12 mouse cellular contexts compared by ENCODE assay signal in genomic region chr5:97847204-97847895, GRCm38 (mm10).
A peak's percentile ranks its signal among the peaks of the same experiment; 100 is the strongest.
DNase-seq lines count a peak whose midpoint lies in the region; ATAC-seq and TF ChIP-seq lines count a peak whose summit lies in the region.
"Had no signal": no experiment of that assay in that cellular context is flagged by ENCODE, and none has a peak within 500 bp of the region (broad histone marks: within the 10 kb centered on the region; RNA-seq: fewer than 3 reads in every experiment).

No protein-coding gene starts in this region.

- no peaks in the 10 kb centered on the region for H3K27me3 ChIP-seq in intestine, embryonic 14.5 days (replicated peaks; ENCODE audit: control insufficient read depth, insufficient read depth, low read length)
- H3K27me3 ChIP-seq in intestine, postnatal 0 days (replicated peaks; ENCODE audit: control insufficient read depth, insufficient read depth, low read length): no peaks in the 10 kb centered on the region
- no peaks in the 10 kb centered on the region for H3K27me3 ChIP-seq in limb, embryonic 15.5 days
- H3K27me3 ChIP-seq in forebrain, postnatal 0 days (ENCODE audit: insufficient read depth, low read length): no peaks in the 10 kb centered on the region
- no peaks in the 10 kb centered on the region for H3K27me3 ChIP-seq in midbrain, embryonic 10.5 days (ENCODE audit: low read depth, poor library complexity, severe bottlenecking)
- H3K27me3 ChIP-seq: hindbrain, embryonic 15.5 days; stomach, embryonic 15.5 days had no signal

- no peak overlapping the region for H3K4me2 ChIP-seq in intestine, embryonic 14.5 days (ENCODE audit: low read length)
- H3K4me2 ChIP-seq in intestine, postnatal 0 days (replicated peaks; ENCODE audit: low read depth): no peak overlapping the region
- H3K4me2 ChIP-seq in limb, embryonic 15.5 days: no peak overlapping the region
- no peak overlapping the region for H3K4me2 ChIP-seq in forebrain, postnatal 0 days (ENCODE audit: low read depth)
- H3K4me2 ChIP-seq: hindbrain, embryonic 15.5 days; stomach, embryonic 15.5 days had no signal

- DNase-seq in intestine, embryonic 14.5 days (ENCODE audit: low spot score): peak; percentile 65
- DNase-seq in brain, adult 2 months (ENCODE audit: low read depth, low spot score): peak; percentile 50
- DNase-seq in heart, adult 9 months (ENCODE audit: low spot score in 2 of 2): peak; percentile 8 to 47
- DNase-seq in retina, postnatal 1 day: no peak
- DNase-seq in forebrain, postnatal 0 days: no peak
- DNase-seq in midbrain, embryonic 10.5 days (ENCODE audit: low spot score): no peak
- DNase-seq: cerebellum, postnatal 10 days had no signal

- H3K4me1 ChIP-seq in intestine, embryonic 14.5 days (replicated peaks; ENCODE audit: control insufficient read depth, insufficient read depth, low read length): peaks cover 11% of the 10 kb centered on the region; the same call in 1 of the 2 replicates
- H3K4me1 ChIP-seq in intestine, postnatal 0 days (replicated peaks; ENCODE audit: control insufficient read depth, insufficient read depth, low read length): no peaks in the 10 kb centered on the region
- H3K4me1 ChIP-seq in limb, embryonic 15.5 days: no peaks in the 10 kb centered on the region
- no peaks in the 10 kb centered on the region for H3K4me1 ChIP-seq in forebrain, postnatal 0 days (ENCODE audit: insufficient read depth)
- no peaks in the 10 kb centered on the region for H3K4me1 ChIP-seq in midbrain, embryonic 10.5 days
- H3K4me1 ChIP-seq: hindbrain, embryonic 15.5 days; stomach, embryonic 15.5 days had no signal

- no peaks in the 10 kb centered on the region for H3K9me3 ChIP-seq in intestine, embryonic 14.5 days (ENCODE audit: control insufficient read depth, low read length)
- no peaks in the 10 kb centered on the region for H3K9me3 ChIP-seq in intestine, postnatal 0 days (ENCODE audit: control insufficient read depth)
- H3K9me3 ChIP-seq in limb, embryonic 15.5 days: no peaks in the 10 kb centered on the region
- no peaks in the 10 kb centered on the region for H3K9me3 ChIP-seq in forebrain, postnatal 0 days (ENCODE audit: low read length)
- H3K9me3 ChIP-seq in midbrain, embryonic 10.5 days (replicated peaks): no peaks in the 10 kb centered on the region
- H3K9me3 ChIP-seq: hindbrain, embryonic 15.5 days; stomach, embryonic 15.5 days had no signal

- no peak overlapping the region for H3K4me3 ChIP-seq in intestine, embryonic 14.5 days (ENCODE audit: low read depth, low read length)
- no peak overlapping the region for H3K4me3 ChIP-seq in intestine, postnatal 0 days (ENCODE audit: low read depth, low read length)
- H3K4me3 ChIP-seq in limb, embryonic 15.5 days: no peak overlapping the region
- H3K4me3 ChIP-seq in forebrain, postnatal 0 days (ENCODE audit: low read depth, low read length): no peak overlapping the region
- H3K4me3 ChIP-seq in midbrain, embryonic 10.5 days: no peak overlapping the region
- H3K4me3 ChIP-seq: erythroblast, embryonic 14.5 days; hindbrain, embryonic 15.5 days; stomach, embryonic 15.5 days had no signal

- WGBS in intestine, embryonic 14.5 days: 42% methylated on average over 10 of the region's 10 CpGs
- WGBS in intestine, postnatal 0 days: 66% methylated on average over 10 of the region's 10 CpGs
- WGBS in limb, embryonic 15.5 days: 57% methylated on average over 10 of the region's 10 CpGs
- WGBS in forebrain, postnatal 0 days: 87% methylated on average over 10 of the region's 10 CpGs
- WGBS in midbrain, embryonic 10.5 days: 89% methylated on average over 10 of the region's 10 CpGs

- no peak overlapping the region for H3K9ac ChIP-seq in intestine, embryonic 14.5 days (ENCODE audit: low read length)
- no peak overlapping the region for H3K9ac ChIP-seq in intestine, postnatal 0 days (ENCODE audit: low read depth, low read length)
- no peak overlapping the region for H3K9ac ChIP-seq in limb, embryonic 15.5 days
- H3K9ac ChIP-seq in forebrain, postnatal 0 days: no peak overlapping the region
- H3K9ac ChIP-seq: hindbrain, embryonic 15.5 days; stomach, embryonic 15.5 days had no signal

- no peak for ATAC-seq in intestine, embryonic 14.5 days (replicated peaks; ENCODE audit: low FRiP score, low TSS enrichment, low read depth)
- ATAC-seq in intestine, postnatal 0 days: no peak
- ATAC-seq in limb, embryonic 15.5 days (ENCODE audit: insufficient number of reproducible peaks, low FRiP score, low TSS enrichment, low read depth): peak; percentile 67; the same call in 1 of the 2 replicates
- ATAC-seq in forebrain, postnatal 0 days: no peak

- TF ChIP-seq CTCF in intestine, postnatal 0 days (IDR thresholded peaks at IDR 0.05; ENCODE audit: low read depth): no peak
- no peak for TF ChIP-seq CTCF in forebrain, postnatal 0 days (IDR thresholded peaks at IDR 0.05; ENCODE audit: low read depth)

- H3K36me3 ChIP-seq in intestine, embryonic 14.5 days (ENCODE audit: control insufficient read depth, insufficient read depth, low read length): no peaks in the 10 kb centered on the region
- no peaks in the 10 kb centered on the region for H3K36me3 ChIP-seq in intestine, postnatal 0 days (ENCODE audit: control insufficient read depth, insufficient read depth)
- no peaks in the 10 kb centered on the region for H3K36me3 ChIP-seq in limb, embryonic 15.5 days
- H3K36me3 ChIP-seq in forebrain, postnatal 0 days (ENCODE audit: insufficient read depth): no peaks in the 10 kb centered on the region
- H3K36me3 ChIP-seq in midbrain, embryonic 10.5 days: no peaks in the 10 kb centered on the region
- H3K36me3 ChIP-seq: hindbrain, embryonic 15.5 days; stomach, embryonic 15.5 days had no signal

- H3K27ac ChIP-seq in intestine, embryonic 14.5 days (ENCODE audit: low read depth): peak overlapping the region; percentile 77
- H3K27ac ChIP-seq in intestine, postnatal 0 days (ENCODE audit: low read depth, low read length): no peak overlapping the region
- H3K27ac ChIP-seq in limb, embryonic 15.5 days: no peak overlapping the region
- no peak overlapping the region for H3K27ac ChIP-seq in forebrain, postnatal 0 days (ENCODE audit: low read depth, low read length)
- no peak overlapping the region for H3K27ac ChIP-seq in midbrain, embryonic 10.5 days (replicated peaks)
- H3K27ac ChIP-seq: hindbrain, embryonic 15.5 days; stomach, embryonic 15.5 days had no signal

Comparison
In these comparisons a context has a peak if more than half of its experiments do, and no peak if none do; other contexts are left out.
1. DNase-seq: peak in intestine, embryonic 14.5 days (single experiment), brain, adult 2 months (single experiment) and heart, adult 9 months (2 of 2); none in retina, postnatal 1 day (single experiment), forebrain, postnatal 0 days (single experiment) and midbrain, embryonic 10.5 days (single experiment).